Mouse (Mus musculus) hindbrain, embryonic 14.5 days (tissue): ENCODE results near the gene Zmynd12. TPM values are rescaled to one million over a fixed set of nuclear protein-coding genes. Genes with fewer than 3 reads are reported as not detected.

Experiments
- ATAC-seq: fragments of 200-750 bp; cut with Nextera tagmentation; 2 replicates; pipeline ENCODE4 v1.8.0; 2017; ENCODE audit warnings: moderate number of reproducible peaks, mild to moderate bottlenecking, moderate TSS enrichment, moderate library complexity; ENCODE audit not compliant: low FRiP score
- DNase-seq: peaks from one replicate; pipeline ENCODE4 v3.0.0-alpha.2; 2015; ENCODE audit warnings: low spot score
- H3K27ac ChIP-seq: fragments of 300-500 bp; sonication (generic); 2 replicates; pipeline ENCODE4 v1.5.1; 2014; ENCODE audit warnings: mild to moderate bottlenecking, moderate library complexity
- H3K27me3 ChIP-seq: fragments of 300-500 bp; sonication (generic); 2 replicates; pipeline ENCODE4 v1.6.1; 2014; ENCODE audit warnings: mild to moderate bottlenecking, low read length, mixed read lengths; ENCODE audit not compliant: control insufficient read depth, insufficient read depth
- H3K36me3 ChIP-seq: fragments of 300-500 bp; sonication (generic); replicated peaks from 2 replicates; pipeline ENCODE4 v1.6.1; 2014; ENCODE audit not compliant: control insufficient read depth, insufficient read depth
- H3K4me1 ChIP-seq: fragments of 300-500 bp; sonication (generic); replicated peaks from 2 replicates; pipeline ENCODE4 v1.6.1; 2014; ENCODE audit warnings: antibody characterized with exemption, low read length, mixed read lengths; ENCODE audit not compliant: control insufficient read depth, insufficient read depth
- H3K4me2 ChIP-seq: fragments of 300-500 bp; sonication (generic); replicated peaks from 2 replicates; pipeline ENCODE4 v1.6.1; 2014; ENCODE audit warnings: mild to moderate bottlenecking, moderate library complexity
- H3K4me3 ChIP-seq: fragments of 300-500 bp; sonication (generic); replicated peaks from 2 replicates; pipeline ENCODE4 v1.5.1; 2014; ENCODE audit warnings: mild to moderate bottlenecking, low read length
- H3K9ac ChIP-seq: fragments of 300-500 bp; sonication (generic); 2 replicates; pipeline ENCODE4 v1.6.1; 2014
- H3K9me3 ChIP-seq: fragments of 300-500 bp; sonication (generic); 2 replicates; pipeline ENCODE4 v1.6.1; 2016; ENCODE audit warnings: low read length; ENCODE audit not compliant: control insufficient read depth
- WGBS: fragments of 180-500 bp; shearing (Covaris S2); extraction: QIAGEN DNeasy Blood & Tissue Kit; methylation state at CpG from one replicate; pipeline ENCODE4 v1.1.7; 2014; 5-methylcytosine and 5-hydroxymethylcytosine counted together
- polyA plus RNA-seq: library from polyadenylated mRNA; unstranded; fragments of >200 nt; fragmentation: Nextera tagmentation; extraction: Ambion mirVana; gene quantifications from 2 replicates; pipeline ENCODE4 v1.2.1, GENCODE M21; 2014

Zmynd12 gene
- polyA plus RNA-seq, 1 experiment from 2014 or later, result 0.83 TPM

DNA sequence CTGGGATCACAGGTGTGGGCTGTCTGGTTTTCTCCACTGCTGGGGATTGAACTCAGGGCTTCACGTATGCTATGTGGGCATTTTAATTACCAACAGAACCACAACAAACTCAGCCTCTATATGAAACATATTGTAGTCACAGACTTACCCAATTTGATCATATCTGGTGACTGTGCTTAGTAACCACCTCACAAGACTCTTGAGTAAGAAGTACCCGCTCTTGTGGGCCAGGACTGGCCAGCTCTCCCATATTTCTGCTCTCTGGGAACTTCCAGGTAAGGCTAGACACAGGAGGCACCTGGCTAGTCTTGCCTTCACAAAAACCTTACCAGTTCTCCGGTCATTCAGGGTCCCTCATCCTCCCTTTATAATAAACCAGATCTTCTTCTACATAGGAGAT lies 39.8 kb downstream of the Zmynd12 start:
- no peak for DNase-seq
- ATAC-seq, result no peak
- Histone ChIP-seq H3K9me3 (no peaks in the 10 kb centered on the region), H3K27ac (peak overlapping the region; percentile 88), H3K4me1 (peaks cover 29% of the 10 kb centered on the region), H3K36me3 (peaks cover 9% of the 10 kb centered on the region; the same call in 1 of the 2 replicates), H3K4me3 (no peak overlapping the region), H3K9ac (no peak overlapping the region), H3K4me2 (no peak overlapping the region), H3K27me3 (no peaks in the 10 kb centered on the region)
- 87% methylated on average over 3 of the region's 3 CpGs for WGBS

DNA sequence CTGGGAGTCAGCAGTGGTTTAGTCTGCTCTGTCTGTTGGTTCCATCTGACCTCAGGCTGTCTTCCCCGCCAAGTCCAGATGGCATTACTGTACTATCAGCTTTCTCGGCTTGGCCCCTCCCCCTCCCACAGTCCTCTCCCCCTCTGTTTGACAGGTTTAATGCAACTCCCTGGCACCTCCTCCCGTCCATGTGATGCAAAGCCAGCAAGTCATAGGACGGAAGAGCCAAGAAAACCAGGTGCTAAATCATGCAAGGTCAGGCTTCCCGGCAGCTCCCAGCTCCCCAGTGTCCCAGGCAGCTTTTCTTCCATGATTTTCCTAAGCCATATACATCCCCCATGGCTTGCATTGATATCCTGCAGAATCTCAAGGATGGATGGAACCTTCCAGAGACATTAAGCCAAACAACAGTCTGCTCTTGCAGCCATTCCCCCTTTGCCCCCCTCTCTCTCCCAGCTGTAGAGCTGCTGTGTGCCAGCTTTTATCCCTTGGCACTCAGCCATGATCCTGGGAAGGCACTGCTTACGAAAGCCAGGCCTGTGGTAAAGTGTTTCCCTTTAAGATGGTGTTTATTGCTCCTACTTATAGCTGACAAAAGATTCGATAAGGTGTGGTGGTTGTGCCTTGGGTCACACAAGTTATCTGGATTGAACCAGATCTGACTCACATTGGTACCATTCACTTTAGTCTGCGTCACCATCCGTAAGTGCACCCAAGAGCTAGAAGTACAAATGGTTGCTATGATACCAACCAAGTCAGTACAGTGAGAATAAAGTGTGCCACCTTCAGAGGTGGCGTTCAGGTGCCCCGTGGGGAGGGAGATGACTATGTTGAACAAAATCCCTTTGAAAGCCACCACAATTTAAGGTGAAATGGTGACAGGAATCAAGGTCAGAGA lies 40.5 kb downstream of the Zmynd12 start:
- H3K36me3 ChIP-seq, result peaks cover 13% of the 10 kb centered on the region; the same call in 1 of the 2 replicates
- H3K27me3 ChIP-seq, result no peaks in the 10 kb centered on the region
- DNase-seq, result peak; percentile 75
- no peak overlapping the region for H3K4me3 ChIP-seq
- no peak overlapping the region for H3K4me2 ChIP-seq
- WGBS, result 38% methylated on average over 11 of the region's 11 CpGs
- H3K9me3 ChIP-seq, result no peaks in the 10 kb centered on the region
- H3K27ac ChIP-seq, result peak overlapping the region; percentile 88
- H3K9ac ChIP-seq, result no peak overlapping the region
- ATAC-seq, result peak; percentile 74
- H3K4me1 ChIP-seq, result peaks cover 29% of the 10 kb centered on the region

DNA sequence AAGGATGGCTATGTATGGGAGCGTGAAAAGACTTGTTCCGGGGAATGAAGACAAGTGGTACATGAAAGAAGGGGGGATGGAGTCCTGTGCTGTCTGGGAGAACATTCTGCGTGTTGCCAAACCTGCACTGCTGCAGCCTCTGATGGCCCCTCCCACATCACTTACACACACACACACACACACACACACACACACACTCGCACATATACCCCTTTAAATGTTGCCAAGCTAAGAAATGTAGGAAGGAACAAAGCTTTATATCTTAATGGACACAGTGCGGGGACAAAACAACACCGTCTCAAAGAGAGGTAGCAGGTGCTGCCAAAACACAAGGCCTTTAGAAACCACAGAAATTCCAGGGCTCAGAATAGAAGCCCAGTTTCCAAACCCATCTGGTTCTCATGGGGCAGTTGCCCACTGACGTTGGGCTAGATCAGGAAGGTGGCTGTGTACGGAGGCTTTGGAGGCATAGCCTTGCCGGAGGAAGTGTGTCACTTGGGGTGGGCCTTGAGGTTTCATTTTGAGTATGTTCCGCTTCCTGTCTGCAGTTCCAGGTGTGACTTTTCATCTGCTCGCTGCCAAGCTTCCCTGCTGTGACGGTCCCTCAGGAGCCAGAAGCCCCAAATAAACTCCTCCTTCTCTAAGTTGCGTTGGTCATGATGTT lies 41.3 kb downstream of the Zmynd12 start:
- no peak overlapping the region for H3K4me3 ChIP-seq
- H3K4me2 ChIP-seq, result no peak overlapping the region
- peak overlapping the region; percentile 88 for H3K27ac ChIP-seq
- H3K9me3 ChIP-seq, result no peaks in the 10 kb centered on the region
- peaks cover 16% of the 10 kb centered on the region; the same call in 1 of the 2 replicates for H3K36me3 ChIP-seq
- H3K9ac ChIP-seq, result no peak overlapping the region
- peaks cover 29% of the 10 kb centered on the region for H3K4me1 ChIP-seq
- ATAC-seq, result no peak
- H3K27me3 ChIP-seq, result no peaks in the 10 kb centered on the region
- 72% methylated on average over 13 of the region's 13 CpGs for WGBS
- no peak for DNase-seq

DNA sequence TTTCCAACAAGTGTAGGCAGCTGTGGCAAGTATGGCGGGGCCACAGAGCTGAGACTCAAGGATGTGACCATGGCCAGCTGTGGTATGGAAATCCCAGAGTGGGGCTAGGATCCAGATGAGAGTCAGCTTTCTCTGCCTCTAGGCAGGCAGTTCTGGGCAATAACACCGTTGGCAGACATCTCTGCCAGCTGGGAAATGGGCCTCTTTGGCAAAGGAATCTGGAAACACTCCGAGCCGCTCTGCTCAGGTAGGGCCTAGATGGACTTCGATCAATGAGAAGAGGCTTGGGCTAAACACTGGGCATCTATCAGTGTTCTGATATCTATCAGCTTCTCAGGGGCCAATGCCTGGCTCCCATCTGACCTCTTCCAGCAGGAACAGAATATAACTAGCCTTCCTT lies 43.2 kb downstream of the Zmynd12 start:
- no peaks in the 10 kb centered on the region for H3K9me3 ChIP-seq
- DNase-seq (no peak), ATAC-seq (no peak)
- H3K4me1 ChIP-seq, result peaks cover 23% of the 10 kb centered on the region
- no peak overlapping the region for H3K27ac ChIP-seq
- peaks cover 16% of the 10 kb centered on the region; the same call in 1 of the 2 replicates for H3K36me3 ChIP-seq
- H3K4me3 ChIP-seq, result no peak overlapping the region
- no peaks in the 10 kb centered on the region for H3K27me3 ChIP-seq
- H3K9ac ChIP-seq, result no peak overlapping the region
- H3K4me2 ChIP-seq, result no peak overlapping the region
- 89% methylated on average over 5 of the region's 5 CpGs for WGBS

- no peak overlapping the region for H3K4me2 ChIP-seq
- no peak overlapping the region for H3K4me3 ChIP-seq
- H3K27me3 ChIP-seq, result no peaks in the 10 kb centered on the region
- H3K4me1 ChIP-seq, result peaks cover 9% of the 10 kb centered on the region; the same call in 1 of the 2 replicates
- no peak overlapping the region for H3K9ac ChIP-seq
- H3K36me3 ChIP-seq, result peaks cover 16% of the 10 kb centered on the region; the same call in 1 of the 2 replicates
- ATAC-seq (no peak), DNase-seq (no peak)
- H3K9me3 ChIP-seq, result no peaks in the 10 kb centered on the region
- no peak overlapping the region for H3K27ac ChIP-seq
- 82% methylated on average over 16 of the region's 16 CpGs for WGBS
Measured at GRCm38 (mm10) chr4:119467720-119468380, 45.2 kb downstream of the Zmynd12 start.

- H3K4me1 ChIP-seq, result no peaks in the 10 kb centered on the region
- H3K36me3 ChIP-seq, result 0 out of 2 replicates have a peak, but pooled peaks cover 6% of the 10 kb centered on the region
- H3K27me3 ChIP-seq, result no peaks in the 10 kb centered on the region
- ATAC-seq (no peak), DNase-seq (no peak)
- H3K27ac ChIP-seq, result no peak overlapping the region
- no peak overlapping the region for H3K9ac ChIP-seq
- no peaks in the 10 kb centered on the region for H3K9me3 ChIP-seq
- 88% methylated on average over 9 of the region's 9 CpGs for WGBS
- H3K4me3 ChIP-seq, result no peak overlapping the region
- H3K4me2 ChIP-seq, result no peak overlapping the region
Measured at GRCm38 (mm10) chr4:119472545-119472944, 49.9 kb downstream of the Zmynd12 start.

GRCm38 (mm10) chr4:119473150-119473549 lies 50.5 kb downstream of the Zmynd12 start:
- H3K4me3 ChIP-seq, result no peak overlapping the region
- H3K9ac ChIP-seq, result no peak overlapping the region
- H3K27me3 ChIP-seq, result no peaks in the 10 kb centered on the region
- no peak for ATAC-seq
- 0 out of 2 replicates have a peak, but pooled peaks cover 2% of the 10 kb centered on the region for H3K36me3 ChIP-seq
- no peak overlapping the region for H3K4me2 ChIP-seq
- WGBS, result 56% methylated on average over 5 of the region's 5 CpGs
- H3K9me3 ChIP-seq, result no peaks in the 10 kb centered on the region
- H3K27ac ChIP-seq, result no peak overlapping the region
- no peaks in the 10 kb centered on the region for H3K4me1 ChIP-seq
- no peak for DNase-seq

- no peaks in the 10 kb centered on the region for H3K27me3 ChIP-seq
- no peak overlapping the region for H3K27ac ChIP-seq
- H3K9me3 ChIP-seq, result no peaks in the 10 kb centered on the region
- H3K4me2 ChIP-seq, result no peak overlapping the region
- no peak overlapping the region for H3K9ac ChIP-seq
- no peak overlapping the region for H3K4me3 ChIP-seq
- no peaks in the 10 kb centered on the region for H3K4me1 ChIP-seq
- DNase-seq (no peak), ATAC-seq (no peak)
- H3K36me3 ChIP-seq, result no peaks in the 10 kb centered on the region
- WGBS, result 65% methylated on average over 9 of the region's 9 CpGs
Measured at GRCm38 (mm10) chr4:119483051-119483450, 60.4 kb downstream of the Zmynd12 start.

DNA sequence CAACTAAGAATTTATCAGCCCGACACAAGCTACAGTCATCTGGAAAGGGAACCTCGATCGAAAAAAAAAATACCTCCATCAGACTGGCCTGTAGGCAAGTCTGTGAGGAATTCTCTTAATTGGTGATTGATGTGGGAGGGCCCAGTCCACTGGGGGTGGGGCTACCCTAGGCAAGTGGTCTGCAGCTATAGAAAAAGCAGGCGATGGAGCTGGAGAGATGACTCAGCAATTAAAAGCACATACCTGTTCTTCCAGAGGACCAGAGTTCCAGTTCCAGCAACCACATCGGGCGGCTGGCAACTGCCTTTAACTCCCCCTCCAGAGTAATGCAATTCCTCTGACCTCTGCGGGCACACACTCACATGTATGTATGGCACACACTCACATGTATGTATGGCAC lies 62.3 kb downstream of the Zmynd12 start:
- Histone ChIP-seq H3K27me3 (no peaks in the 10 kb centered on the region), H3K4me3 (no peak overlapping the region), H3K4me1 (no peaks in the 10 kb centered on the region), H3K4me2 (no peak overlapping the region), H3K9me3 (no peaks in the 10 kb centered on the region), H3K9ac (no peak overlapping the region), H3K27ac (no peak overlapping the region), H3K36me3 (no peaks in the 10 kb centered on the region)
- DNase-seq (no peak), ATAC-seq (no peak)
- 75% methylated on average over 7 of the region's 7 CpGs for WGBS
